Mouse (Mus musculus): ENCODE results near the gene Col6a2. TPM values are rescaled to one million over a fixed set of nuclear protein-coding genes. Genes with fewer than 3 reads are reported as not detected.

Gene Col6a2
- total and polyA plus RNA-seq, 3 experiments: not detected

GRCm38 (mm10) chr10:76634584-76634983 lies 11.2 kb upstream of the Col6a2 start:
- Histone ChIP-seq H3K9ac (ENCODE audit: control insufficient read depth, low read depth, low read length, poor library complexity, severe bottlenecking) (no peak overlapping the region), H3K79me2 (ENCODE audit: control insufficient read depth, insufficient read depth, low read length, poor library complexity) (no peaks in the 10 kb centered on the region), H3K9me3 (replicated peaks; ENCODE audit: insufficient read depth, low read length) (no peaks in the 10 kb centered on the region), H3K4me1 (ENCODE audit: control insufficient read depth in 1 of 2, insufficient read depth in 2 of 2, low read length in 2 of 2) (no peaks in the 10 kb centered on the region), H3K36me3 (ENCODE audit: control insufficient read depth in 1 of 2, insufficient read depth in 2 of 2, low read length in 2 of 2) (no peaks in the 10 kb centered on the region), H3K27me3 (ENCODE audit: control insufficient read depth in 1 of 2, insufficient read depth in 2 of 2, low read length in 2 of 2) (peaks cover 3% of the 10 kb centered on the region in 2 experiments; a peak in 2 of 4 replicates), H3K27ac (ENCODE audit: control insufficient read depth, low read depth, low read length) (no peak overlapping the region), H3K4me3 (ENCODE audit: control insufficient read depth in 1 of 2, insufficient read depth in 1 of 2, low read depth in 2 of 2, low read length in 2 of 2) (no peak overlapping the region)
- DNase-seq (ENCODE audit: low read depth, low spot score): no peak
- TF ChIP-seq TAL1 (IDR thresholded peaks at IDR 0.05; ENCODE audit: low read length): no peak
- no peak for TF ChIP-seq POLR2AphosphoS5 (IDR thresholded peaks at IDR 0.05; ENCODE audit: borderline replicate concordance, low read depth, low read length)
- TF ChIP-seq CTCF (IDR thresholded peaks at IDR 0.05 in 2 of 3, conservative IDR thresholded peaks at IDR 0.05 in 1 of 3; ENCODE audit: control insufficient read depth in 1 of 3, insufficient read depth in 1 of 3, low read depth in 2 of 3, low read length in 3 of 3, poor library complexity in 1 of 3, severe bottlenecking in 1 of 3): no peak
- TF ChIP-seq RAD21 (IDR thresholded peaks at IDR 0.05; ENCODE audit: low read depth, low read length): no peak
- no peak for TF ChIP-seq ELF1 (IDR thresholded peaks at IDR 0.05; ENCODE audit: low read depth, low read length)
- no peak for TF ChIP-seq ZMIZ1 (IDR thresholded peaks at IDR 0.05; ENCODE audit: low read depth, low read length)
- no peak for TF ChIP-seq GATA1 (IDR thresholded peaks at IDR 0.05; ENCODE audit: low read depth, low read length)
- TF ChIP-seq ETS1 (IDR thresholded peaks at IDR 0.05; ENCODE audit: low read depth, low read length): no peak
- TF ChIP-seq USF1 (IDR thresholded peaks at IDR 0.05; ENCODE audit: low read depth, low read length): no peak
- TF ChIP-seq POLR2AphosphoS2 (IDR thresholded peaks at IDR 0.05; ENCODE audit: low read length): no peak
- TF ChIP-seq NRF1 (IDR thresholded peaks at IDR 0.05; ENCODE audit: insufficient read depth, low read depth, low read length, poor library complexity, severe bottlenecking): no peak
- TF ChIP-seq RCOR1 (IDR thresholded peaks at IDR 0.05; ENCODE audit: low read depth, low read length): no peak
- TF ChIP-seq TCF12 (IDR thresholded peaks at IDR 0.05; ENCODE audit: low read depth, low read length): no peak
- no peak for TF ChIP-seq MYB (IDR thresholded peaks at IDR 0.05; ENCODE audit: low read depth, low read length)
- no peak for TF ChIP-seq ZKSCAN1 (IDR thresholded peaks at IDR 0.05; ENCODE audit: low read depth, low read length)
- no peak for TF ChIP-seq MXI1 (IDR thresholded peaks at IDR 0.05; ENCODE audit: low read depth, low read length)

- no peak for DNase-seq (ENCODE audit: low read depth, low spot score)
- Histone ChIP-seq H3K79me2 (ENCODE audit: control insufficient read depth, insufficient read depth, low read length, poor library complexity) (no peaks in the 10 kb centered on the region), H3K27ac (ENCODE audit: control insufficient read depth, low read depth, low read length) (no peak overlapping the region), H3K4me1 (ENCODE audit: control insufficient read depth in 1 of 2, insufficient read depth in 2 of 2, low read length in 2 of 2) (no peaks in the 10 kb centered on the region), H3K27me3 (ENCODE audit: control insufficient read depth in 1 of 2, insufficient read depth in 2 of 2, low read length in 2 of 2) (peaks cover 1 to 3% of the 10 kb centered on the region in 2 experiments; a peak in 2 of 4 replicates), H3K36me3 (ENCODE audit: control insufficient read depth in 1 of 2, insufficient read depth in 2 of 2, low read length in 2 of 2) (no peaks in the 10 kb centered on the region), H3K9ac (ENCODE audit: control insufficient read depth, low read depth, low read length, poor library complexity, severe bottlenecking) (no peak overlapping the region), H3K9me3 (replicated peaks; ENCODE audit: insufficient read depth, low read length) (no peaks in the 10 kb centered on the region), H3K4me3 (ENCODE audit: control insufficient read depth in 1 of 2, insufficient read depth in 1 of 2, low read depth in 2 of 2, low read length in 2 of 2) (no peak overlapping the region)
- TF ChIP-seq GATA1 (IDR thresholded peaks at IDR 0.05; ENCODE audit: low read depth, low read length) (no peak), CTCF (IDR thresholded peaks at IDR 0.05 in 2 of 3, conservative IDR thresholded peaks at IDR 0.05 in 1 of 3; ENCODE audit: control insufficient read depth in 1 of 3, insufficient read depth in 1 of 3, low read depth in 2 of 3, low read length in 3 of 3, poor library complexity in 1 of 3, severe bottlenecking in 1 of 3) (no peak), USF2 (IDR thresholded peaks at IDR 0.05; ENCODE audit: borderline replicate concordance in 1 of 2, insufficient read depth in 1 of 2, low read depth in 1 of 2, low read length in 2 of 2) (no peak), TCF12 (IDR thresholded peaks at IDR 0.05; ENCODE audit: low read depth, low read length) (no peak), RAD21 (IDR thresholded peaks at IDR 0.05; ENCODE audit: low read depth, low read length) (no peak), GABPA (IDR thresholded peaks at IDR 0.05; ENCODE audit: low read depth, low read length) (no peak), HCFC1 (IDR thresholded peaks at IDR 0.05; ENCODE audit: low read depth, low read length) (no peak), CHD1 (IDR thresholded peaks at IDR 0.05; ENCODE audit: low read depth, low read length) (no peak), ZMIZ1 (IDR thresholded peaks at IDR 0.05; ENCODE audit: low read depth, low read length) (no peak), ELF1 (IDR thresholded peaks at IDR 0.05; ENCODE audit: low read depth, low read length) (no peak), UBTF (IDR thresholded peaks at IDR 0.05; ENCODE audit: borderline replicate concordance, insufficient read depth, low read depth, low read length) (no peak), NRF1 (IDR thresholded peaks at IDR 0.05; ENCODE audit: insufficient read depth, low read depth, low read length, poor library complexity, severe bottlenecking) (no peak)
Observed at GRCm38 (mm10) chr10:76634094-76634571, 10.7 kb upstream of the Col6a2 start.

Measured in MEL (cell line).